Mouse (Mus musculus) lung, postnatal 10 days (tissue): ENCODE results near the gene Dusp15.

ENCODE experiments used
- DNase-seq: peaks from one replicate; pipeline ENCODE4 v3.0.0; 2021

The Dusp15 gene

GRCm38 (mm10) chr2:152930276-152930675 lies 21.2 kb downstream of the Dusp15 start:
- peak; percentile 66 for DNase-seq

- DNase-seq: no peak
These were observed 22.5 kb downstream of the Dusp15 start for GRCm38 (mm10) chr2:152928988-152929370.

GRCm38 (mm10) chr2:152928219-152928987 lies 23.1 kb downstream of the Dusp15 start:
- DNase-seq: no peak

GRCm38 (mm10) chr2:152927371-152927770 lies 24.1 kb downstream of the Dusp15 start:
- no peak for DNase-seq

- DNase-seq: no peak
These were observed 24.6 kb downstream of the Dusp15 start for GRCm38 (mm10) chr2:152926896-152927295.

- DNase-seq: peak; percentile 86
These were observed 26.2 kb downstream of the Dusp15 start for GRCm38 (mm10) chr2:152925189-152925872.

GRCm38 (mm10) chr2:152924543-152924942 lies 27.0 kb downstream of the Dusp15 start:
- DNase-seq: no peak

- no peak for DNase-seq
These were observed 27.4 kb downstream of the Dusp15 start for GRCm38 (mm10) chr2:152924128-152924527.

- DNase-seq: no peak
These were observed 27.9 kb downstream of the Dusp15 start for GRCm38 (mm10) chr2:152923621-152924020.

- no peak for DNase-seq
These were observed 29.1 kb downstream of the Dusp15 start for GRCm38 (mm10) chr2:152922376-152922775.

- DNase-seq: no peak
These were observed 33.8 kb downstream of the Dusp15 start for GRCm38 (mm10) chr2:152917671-152918070.

- DNase-seq: no peak
These were observed 35.4 kb downstream of the Dusp15 start for GRCm38 (mm10) chr2:152916111-152916510.

GRCm38 (mm10) chr2:152915453-152915852 lies 36.0 kb downstream of the Dusp15 start:
- no peak for DNase-seq

- peak; percentile 90 for DNase-seq
These were observed 37.0 kb downstream of the Dusp15 start for GRCm38 (mm10) chr2:152914310-152915120.

GRCm38 (mm10) chr2:152913471-152913870 lies 38.0 kb downstream of the Dusp15 start:
- no peak for DNase-seq

- no peak for DNase-seq
These were observed 40.1 kb downstream of the Dusp15 start for GRCm38 (mm10) chr2:152911432-152911831.

GRCm38 (mm10) chr2:152911031-152911430 lies 40.5 kb downstream of the Dusp15 start, which contains the start of gene Mylk2:
Mylk2 (plus strand) TSS chr2:152911352.
- no peak for DNase-seq

GRCm38 (mm10) chr2:152909848-152910247 lies 41.6 kb downstream of the Dusp15 start:
- no peak for DNase-seq

- no peak for DNase-seq
These were observed 44.2 kb downstream of the Dusp15 start for GRCm38 (mm10) chr2:152907114-152907943.

GRCm38 (mm10) chr2:152906274-152907037 lies 45.0 kb downstream of the Dusp15 start:
- DNase-seq: no peak

GRCm38 (mm10) chr2:152905036-152905829 lies 46.3 kb downstream of the Dusp15 start:
- peak; percentile 67 for DNase-seq
